Mouse (Mus musculus) liver, embryonic 14.5 days (tissue): ENCODE data around the gene Socs7. TPM values are rescaled to one million over a fixed set of nuclear protein-coding genes. Genes with fewer than 3 reads are reported as not detected.

Experiments
- ATAC-seq: fragments of 200-750 bp; cut with Nextera tagmentation; 2 replicates; pipeline ENCODE4 v1.8.0; 2017; ENCODE audit warnings: moderate number of reproducible peaks, mild to moderate bottlenecking, moderate library complexity; ENCODE audit not compliant: insufficient read depth
- DNase-seq, 3 experiments: peaks; one replicate each; pipeline ENCODE4 v3.0.0-alpha.2; 2012 to 2013; ENCODE audit warnings: low read depth in 3 of 3, low spot score in 3 of 3
- H3K27ac ChIP-seq: fragments of 300-500 bp; sonication (generic); 2 replicates; pipeline ENCODE4 v1.5.1; 2014; ENCODE audit warnings: moderate library complexity, mild to moderate bottlenecking, control low read depth, inconsistent platforms
- H3K27me3 ChIP-seq: fragments of 300-500 bp; sonication (generic); 2 replicates; pipeline ENCODE4 v1.6.1; 2014; ENCODE audit warnings: mild to moderate bottlenecking, low read length, moderate library complexity; ENCODE audit not compliant: control insufficient read depth, insufficient read depth
- H3K36me3 ChIP-seq: fragments of 300-500 bp; sonication (generic); replicated peaks from 2 replicates; pipeline ENCODE4 v1.6.1; 2014; ENCODE audit warnings: low read depth; ENCODE audit not compliant: control insufficient read depth, insufficient read depth
- H3K4me1 ChIP-seq, 2 experiments: fragments of 200-500 bp in 1 of 2; fragments of 300-500 bp in 1 of 2; sonication (generic) in 1 of 2; replicated peaks; 2 replicates each; pipeline ENCODE4 v1.6.1; 2012 to 2014; ENCODE audit warnings: antibody characterized with exemption in 1 of 2, inconsistent platforms in 1 of 2, low read length in 1 of 2; ENCODE audit not compliant: control insufficient read depth in 2 of 2, insufficient read depth in 2 of 2
- H3K4me2 ChIP-seq: fragments of 300-500 bp; sonication (generic); 2 replicates; pipeline ENCODE4 v1.6.1; 2014; ENCODE audit warnings: low read depth, mild to moderate bottlenecking, control low read depth, moderate library complexity
- H3K4me3 ChIP-seq, 2 experiments: fragments of 200-500 bp in 1 of 2; fragments of 300-500 bp in 1 of 2; sonication (generic) in 1 of 2; 2 replicates each; pipeline ENCODE4 v1.5.1; 2012 to 2014; ENCODE audit warnings: low read depth in 2 of 2, low read length in 2 of 2, mild to moderate bottlenecking in 2 of 2, control low read depth in 1 of 2, inconsistent platforms in 1 of 2, moderate library complexity in 1 of 2; ENCODE audit not compliant: insufficient read depth in 1 of 2
- H3K9ac ChIP-seq: fragments of 300-500 bp; sonication (generic); replicated peaks from 2 replicates; pipeline ENCODE4 v1.6.1; 2014; ENCODE audit warnings: mild to moderate bottlenecking, control low read depth, moderate library complexity
- H3K9me3 ChIP-seq: fragments of 300-500 bp; sonication (generic); 2 replicates; pipeline ENCODE4 v1.6.1; 2016; ENCODE audit warnings: low read length, mixed read lengths; ENCODE audit not compliant: control insufficient read depth
- CTCF ChIP-seq: IDR thresholded peaks from 2 replicates; pipeline ENCODE4 v1.5.1; 2016; ENCODE audit warnings: antibody characterized with exemption, low read depth, control low read depth
- EP300 ChIP-seq: IDR thresholded peaks from 2 replicates; pipeline ENCODE4 v1.6.1; 2016; ENCODE audit warnings: antibody characterized with exemption, low read depth
- WGBS: fragments of 180-500 bp; shearing (Covaris S2); extraction: QIAGEN DNeasy Blood & Tissue Kit; methylation state at CpG from one replicate; pipeline ENCODE4 v1.1.7; 2014; ENCODE audit not compliant: insufficient replicate concordance; 5-methylcytosine and 5-hydroxymethylcytosine counted together
- polyA plus RNA-seq, 2 experiments: library from polyadenylated mRNA; depleted of rRNA in 1 of 2; stranded (reverse) in 1 of 2; unstranded in 1 of 2; fragments of >200 nt; fragmentation: Nextera tagmentation in 1 of 2; extraction: Ambion mirVana in 1 of 2; gene quantifications; 2 replicates each; pipeline versions ENCODE4 v1.2.1 to v1.2.3; 2012 to 2014

The Socs7 gene
- polyA plus RNA-seq, 2 experiments, result 0.38 to 2.4 TPM

- Histone ChIP-seq H3K27me3 (no peaks in the 10 kb centered on the region), H3K27ac (no peak overlapping the region), H3K9me3 (no peaks in the 10 kb centered on the region), H3K9ac (no peak overlapping the region), H3K4me1 (no peaks in the 10 kb centered on the region), H3K36me3 (peaks cover 8% of the 10 kb centered on the region), H3K4me2 (no peak overlapping the region), H3K4me3 (no peak overlapping the region)
- TF ChIP-seq CTCF, result no peak
- no peak for TF ChIP-seq EP300
- ATAC-seq (no peak), DNase-seq (no peak)
- WGBS, result 64% methylated on average over 3 of the region's 3 CpGs
Observed at GRCm38 (mm10) chr11:97380036-97380435, 17.7 kb downstream of the Socs7 start.

- Histone ChIP-seq H3K4me2 (no peak overlapping the region), H3K9me3 (no peaks in the 10 kb centered on the region), H3K27ac (no peak overlapping the region), H3K27me3 (no peaks in the 10 kb centered on the region), H3K4me3 (no peak overlapping the region), H3K4me1 (no peaks in the 10 kb centered on the region), H3K36me3 (peaks cover 11% of the 10 kb centered on the region), H3K9ac (no peak overlapping the region)
- WGBS, result 89% methylated on average over 2 of the region's 2 CpGs
- DNase-seq (no peak), ATAC-seq (no peak)
- TF ChIP-seq EP300 (no peak), CTCF (no peak)
Observed at GRCm38 (mm10) chr11:97383017-97383416, 20.7 kb downstream of the Socs7 start.

GRCm38 (mm10) chr11:97383764-97384163 is 21.4 kb downstream of the Socs7 start:
- TF ChIP-seq EP300, result no peak
- no peak for TF ChIP-seq CTCF
- H3K9me3 ChIP-seq, result no peaks in the 10 kb centered on the region
- ATAC-seq (no peak), DNase-seq (no peak)
- no peaks in the 10 kb centered on the region for H3K4me1 ChIP-seq
- peaks cover 6% of the 10 kb centered on the region for H3K36me3 ChIP-seq
- no peak overlapping the region for H3K9ac ChIP-seq
- no peak overlapping the region for H3K4me3 ChIP-seq
- no peak overlapping the region for H3K27ac ChIP-seq
- H3K4me2 ChIP-seq, result no peak overlapping the region
- H3K27me3 ChIP-seq, result no peaks in the 10 kb centered on the region
- 65% methylated on average over 2 of the region's 2 CpGs for WGBS

- Histone ChIP-seq H3K36me3 (peaks cover 8% of the 10 kb centered on the region), H3K4me1 (no peaks in the 10 kb centered on the region), H3K4me3 (no peak overlapping the region), H3K9me3 (no peaks in the 10 kb centered on the region), H3K27ac (no peak overlapping the region), H3K9ac (no peak overlapping the region), H3K27me3 (no peaks in the 10 kb centered on the region), H3K4me2 (no peak overlapping the region)
- ATAC-seq (no peak), DNase-seq (no peak)
- TF ChIP-seq EP300, result no peak
- no peak for TF ChIP-seq CTCF
- WGBS, result 94% methylated on average over 2 of the region's 2 CpGs
Observed at GRCm38 (mm10) chr11:97387811-97388210, 25.5 kb downstream of the Socs7 start.

GRCm38 (mm10) chr11:97389127-97389526 is 26.8 kb downstream of the Socs7 start:
- WGBS, result 81% methylated on average over 8 of the region's 8 CpGs
- no peak for TF ChIP-seq CTCF
- no peak for TF ChIP-seq EP300
- ATAC-seq (no peak), DNase-seq (no peak)
- Histone ChIP-seq H3K27ac (no peak overlapping the region), H3K9me3 (no peaks in the 10 kb centered on the region), H3K36me3 (peaks cover 7% of the 10 kb centered on the region; the same call in 1 of the 2 replicates), H3K27me3 (no peaks in the 10 kb centered on the region), H3K4me2 (no peak overlapping the region), H3K9ac (no peak overlapping the region), H3K4me3 (no peak overlapping the region), H3K4me1 (no peaks in the 10 kb centered on the region)

GRCm38 (mm10) chr11:97393658-97394057 is 31.3 kb downstream of the Socs7 start:
- Histone ChIP-seq H3K27me3 (no peaks in the 10 kb centered on the region), H3K27ac (no peak overlapping the region), H3K4me3 (no peak overlapping the region), H3K9ac (no peak overlapping the region), H3K36me3 (peaks cover 4% of the 10 kb centered on the region; the same call in 1 of the 2 replicates), H3K9me3 (no peaks in the 10 kb centered on the region), H3K4me1 (no peaks in the 10 kb centered on the region), H3K4me2 (no peak overlapping the region)
- DNase-seq, result no peak
- 49% methylated on average over 11 of the region's 11 CpGs for WGBS
- no peak for ATAC-seq
- TF ChIP-seq EP300 (no peak), CTCF (no peak)
